In the genomic region with DNA sequence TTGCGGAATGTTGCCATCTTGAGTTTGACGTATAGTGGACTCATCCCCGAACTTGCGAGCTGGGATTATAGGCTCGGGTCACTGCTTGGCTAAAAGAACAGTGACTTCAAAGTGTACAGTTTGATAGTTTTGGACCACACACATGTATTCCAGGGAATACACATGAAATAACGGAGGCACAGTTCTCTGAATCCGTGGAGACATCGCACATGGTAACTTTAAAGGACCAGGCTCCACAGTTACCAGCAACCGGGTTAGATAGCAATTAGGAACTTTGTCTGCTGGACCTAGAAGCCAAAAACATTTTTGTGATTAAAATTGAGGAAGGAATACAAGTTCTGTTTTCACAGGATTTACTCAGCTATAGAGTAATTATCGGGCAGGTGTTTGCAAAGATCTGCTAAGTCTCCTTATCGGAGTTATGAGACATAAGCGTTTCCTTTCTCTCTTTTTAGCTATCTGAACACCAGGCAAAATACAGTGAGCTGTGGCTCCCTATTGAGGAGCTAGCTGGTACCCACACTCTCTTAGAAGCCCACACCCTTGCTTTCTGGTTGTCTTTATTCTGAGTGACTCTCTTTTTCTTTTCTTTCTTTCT, we compare ENCODE assay signal across 8 mouse cellular contexts. TPM values are rescaled to one million over a fixed set of nuclear protein-coding genes. Genes with fewer than 3 reads are reported as not detected.
DNase-seq lines count a peak whose midpoint lies in the region; ATAC-seq and TF ChIP-seq lines count a peak whose summit lies in the region.

No protein-coding gene starts in this region.

- no peak for ATAC-seq in granulocyte monocyte progenitor cell, adult 5-6 weeks (replicated peaks; ENCODE audit: poor library complexity, severe bottlenecking)

- DNase-seq in layer of hippocampus, adult 2 months (ENCODE audit: low spot score in 2 of 2) = no peak
- no peak for DNase-seq in layer of hippocampus, adult 9-11 months
- DNase-seq in c-Kit-positive CD71-positive TER-119-positive erythroid progenitor cells, embryonic 14.5 days (ENCODE audit: low spot score) = peak; percentile 31
- peak; percentile 53 for DNase-seq in induced T-regulatory cell, adult 2 months (ENCODE audit: low read depth)
- DNase-seq in naive thymus-derived CD4-positive, alpha-beta T cell, adult 2 months (ENCODE audit: low read depth) = peak; percentile 60
- DNase-seq in right cerebral cortex, postnatal 36 days (ENCODE audit: low spot score in 2 of 2) = no peak
- no peak for DNase-seq in cerebellum, postnatal 25 days

- H3K4me3 ChIP-seq in layer of hippocampus, adult 2 months = peak overlapping the region; percentile 92

- peak overlapping the region; percentile 74; the same call in 1 of the 2 replicates for H3K27ac ChIP-seq in layer of hippocampus, adult 2 months

- TF ChIP-seq CTCF in layer of hippocampus, adult 2 months (conservative IDR thresholded peaks at IDR 0.05) = no peak

RNA-seq across cellular contexts. Expression of a gene that starts 0.8 kb away (rescaled TPM):
- total RNA-seq in layer of hippocampus, adult 2 months (2021) = 10 to 100 TPM; 29.4 to 30.0 TPM
- total RNA-seq in granulocyte monocyte progenitor cell, adult 5-6 weeks (2014; fragmentation: Nextera tagmentation) = 25.7 and 41.5 TPM in 2 replicates
- total RNA-seq in granulocyte monocyte progenitor cell, adult 5-6 weeks (2017) = 39.6 and 45.8 TPM in 2 replicates

RNA-seq across cellular contexts. Expression of a gene that starts 21.0 kb away (rescaled TPM):
- total RNA-seq in layer of hippocampus, adult 2 months (2021) = 100 to 1,000 TPM; 144 to 145 TPM
- 48.2 and 55.2 TPM in 2 replicates for total RNA-seq in granulocyte monocyte progenitor cell, adult 5-6 weeks (2014; fragmentation: Nextera tagmentation)
- total RNA-seq in granulocyte monocyte progenitor cell, adult 5-6 weeks (2017) = 66.8 and 116 TPM in 2 replicates

Comparison
In these comparisons a context has a peak if more than half of its experiments do, and no peak if none do; other contexts are left out.
1. DNase-seq: peak in c-Kit-positive CD71-positive TER-119-positive erythroid progenitor cells, embryonic 14.5 days (single experiment), induced T-regulatory cell, adult 2 months (single experiment) and naive thymus-derived CD4-positive, alpha-beta T cell, adult 2 months (single experiment); none in layer of hippocampus, adult 2 months (0 of 2), layer of hippocampus, adult 9-11 months (single experiment), right cerebral cortex, postnatal 36 days (0 of 2) and cerebellum, postnatal 25 days (0 of 2).